8 mouse cellular contexts compared by ENCODE assay signal in genomic region chr2:152766387-152767123, GRCm38 (mm10). TPM values are rescaled to one million over a fixed set of nuclear protein-coding genes. Genes with fewer than 3 reads are reported as not detected.
DNase-seq lines count a peak whose midpoint lies in the region; ATAC-seq lines count a peak whose summit lies in the region.

No protein-coding gene starts in this region.

- DNase-seq in adipocyte (ENCODE audit: low spot score): peak; percentile 77
- peak; percentile 96 for DNase-seq in gastrocnemius, postnatal 10 days
- DNase-seq in hindlimb bud, embryonic 11.5 days (ENCODE audit: extremely low spot score, low read depth, low spot score): peak; percentile 77
- peak; percentile 85 to 93 for DNase-seq in left cerebral cortex, adult 18-20 months (ENCODE audit: low spot score in 2 of 2)
- peak; percentile 93 to 97 for DNase-seq in lung, postnatal 4 days
- DNase-seq in right cerebral cortex, postnatal 14 days: peak; percentile 88
- DNase-seq in urinary bladder, postnatal 25 days (ENCODE audit: low spot score): peak; percentile 94

- ATAC-seq in common myeloid progenitor, adult 5-6 weeks (replicated peaks; ENCODE audit: low read depth, poor library complexity, severe bottlenecking): peak; percentile 77

RNA-seq across cellular contexts. Expression of gene Cox4i2, which starts 12.6 kb away (rescaled TPM):
- 2.7 and 3.7 TPM in 2 replicates for total RNA-seq in common myeloid progenitor, adult 5-6 weeks (2017)
- 1 to 10 TPM; 5.6 to 6.9 TPM for total RNA-seq in gastrocnemius, postnatal 10 days (2021)
- 1 to 10 TPM; 2.7 to 2.8 TPM for total RNA-seq in left cerebral cortex, adult 18-20 months (2021)

RNA-seq across cellular contexts. Expression of gene Id1, which starts 30.5 kb away (rescaled TPM):
- total RNA-seq in common myeloid progenitor, adult 5-6 weeks (2017): 2.8 and 5.8 TPM in 2 replicates
- total RNA-seq in gastrocnemius, postnatal 10 days (2021): 10 to 100 TPM; 17.6 to 21.1 TPM
- 10 to 100 TPM; 20.6 to 27.2 TPM for total RNA-seq in left cerebral cortex, adult 18-20 months (2021)

Comparison
In these comparisons a context has a peak if more than half of its experiments do, and no peak if none do; other contexts are left out.
1. Peak in every context shown above with its lines: DNase-seq and ATAC-seq.